Mouse (Mus musculus): Measurements from ENCODE around the gene Spata22. TPM values are rescaled to one million over a fixed set of nuclear protein-coding genes. Genes with fewer than 3 reads are reported as not detected.
A peak's percentile ranks its signal among the peaks of the same experiment; 100 is the strongest.
"Not testable (repeated sequence)": the region's sequence is repeated elsewhere in the genome, so short reads cannot be mapped to it uniquely, and the experiment has no call there.

Spata22 gene
- total and polyA plus RNA-seq, 3 experiments: 0.08 TPM; not detected in 2

GRCm38 (mm10) chr11:73289621-73290020 lies 39.9 kb upstream of the Spata22 start:
- Histone ChIP-seq H3K4me3 (no peak overlapping the region), H3K4me1 (ENCODE audit: control insufficient read depth, insufficient read depth, low read length) (0 out of 2 replicates have a peak, but pooled peaks cover 1% of the 10 kb centered on the region), H3K79me2 (replicated peaks; ENCODE audit: control insufficient read depth, insufficient read depth, low read length) (no peaks in the 10 kb centered on the region), H3K36me3 (ENCODE audit: control insufficient read depth, insufficient read depth, low read length) (no peaks in the 10 kb centered on the region), H3K27me3 (ENCODE audit: control insufficient read depth, insufficient read depth, low read length) (no peaks in the 10 kb centered on the region), H3K27ac (no peak overlapping the region), H3K9ac (ENCODE audit: low read depth, low read length) (no peak overlapping the region)
- TF ChIP-seq POLR2A (IDR thresholded peaks at IDR 0.05; ENCODE audit: insufficient read depth, low read depth, low read length): no peak
- intact Hi-C loops (cut with DNase I): loop anchor here (10.0 kb wide), 1 partner anchor 215 kb away; no protein-coding TSS in a partner anchor
- 69% methylated on average over 1 of the region's 1 CpGs for WGBS
- no peak for DNase-seq

- H3K79me2 ChIP-seq (replicated peaks; ENCODE audit: control insufficient read depth, insufficient read depth, low read length): no peaks in the 10 kb centered on the region
- 58% methylated on average over 2 of the region's 2 CpGs for WGBS
- H3K9ac ChIP-seq (ENCODE audit: low read depth, low read length): no peak overlapping the region
- H3K27ac ChIP-seq: no peak overlapping the region
- DNase-seq: no peak
- TF ChIP-seq CTCF (IDR thresholded peaks at IDR 0.05): no peak
- intact Hi-C loops (cut with DNase I): no loop called here
- no peaks in the 10 kb centered on the region for H3K36me3 ChIP-seq (ENCODE audit: control insufficient read depth, insufficient read depth, low read length)
- no peak overlapping the region for H3K4me3 ChIP-seq
- H3K27me3 ChIP-seq (ENCODE audit: control insufficient read depth, insufficient read depth, low read length): no peaks in the 10 kb centered on the region
- H3K4me1 ChIP-seq (ENCODE audit: control insufficient read depth, insufficient read depth, low read length): no peaks in the 10 kb centered on the region
These were observed 26.4 kb upstream of the Spata22 start for GRCm38 (mm10) chr11:73303123-73303522.

GRCm38 (mm10) chr11:73315961-73316360 lies 13.6 kb upstream of the Spata22 start:
- Histone ChIP-seq H3K27me3 (ENCODE audit: control insufficient read depth, insufficient read depth, low read length) (no peaks in the 10 kb centered on the region), H3K4me1 (ENCODE audit: control insufficient read depth, insufficient read depth, low read length) (no peaks in the 10 kb centered on the region), H3K9ac (ENCODE audit: low read depth, low read length) (no peak overlapping the region), H3K4me3 (no peak overlapping the region), H3K27ac (no peak overlapping the region), H3K36me3 (ENCODE audit: control insufficient read depth, insufficient read depth, low read length) (peaks cover 2% of the 10 kb centered on the region; the same call in 1 of the 2 replicates), H3K79me2 (replicated peaks; ENCODE audit: control insufficient read depth, insufficient read depth, low read length) (no peaks in the 10 kb centered on the region)
- intact Hi-C loops (cut with DNase I): no loop called here
- DNase-seq: no peak
- 46% methylated on average over 3 of the region's 3 CpGs for WGBS
- no peak for TF ChIP-seq POLR2A (IDR thresholded peaks at IDR 0.05; ENCODE audit: insufficient read depth, low read depth, low read length)
- no peak for TF ChIP-seq CTCF (IDR thresholded peaks at IDR 0.05)
- TF ChIP-seq EP300 (IDR thresholded peaks at IDR 0.05; ENCODE audit: insufficient read depth, low read depth, low read length): no peak

GRCm38 (mm10) chr11:73318581-73318980 lies 11.0 kb upstream of the Spata22 start:
- H3K9ac ChIP-seq (ENCODE audit: low read depth, low read length); H3K4me1 ChIP-seq (ENCODE audit: control insufficient read depth, insufficient read depth, low read length); DNase-seq; H3K27me3 ChIP-seq (ENCODE audit: control insufficient read depth, insufficient read depth, low read length); H3K36me3 ChIP-seq (ENCODE audit: control insufficient read depth, insufficient read depth, low read length); H3K4me3 ChIP-seq; H3K79me2 ChIP-seq (replicated peaks; ENCODE audit: control insufficient read depth, insufficient read depth, low read length); intact Hi-C loops (cut with DNase I): not testable (repeated sequence)
- peak overlapping the region; percentile 29; the same call in 1 of the 2 replicates for H3K27ac ChIP-seq
- WGBS: 44% methylated on average over 2 of the region's 2 CpGs

GRCm38 (mm10) chr11:73321064-73321463 lies 8.5 kb upstream of the Spata22 start:
- H3K4me3 ChIP-seq; H3K4me1 ChIP-seq (ENCODE audit: control insufficient read depth, insufficient read depth, low read length); DNase-seq; H3K27me3 ChIP-seq (ENCODE audit: control insufficient read depth, insufficient read depth, low read length); H3K36me3 ChIP-seq (ENCODE audit: control insufficient read depth, insufficient read depth, low read length); H3K79me2 ChIP-seq (replicated peaks; ENCODE audit: control insufficient read depth, insufficient read depth, low read length); H3K27ac ChIP-seq; intact Hi-C loops (cut with DNase I); H3K9ac ChIP-seq (ENCODE audit: low read depth, low read length): not testable (repeated sequence)
- 84% methylated on average over 13 of the region's 13 CpGs for WGBS

- Histone ChIP-seq H3K9ac (ENCODE audit: low read depth, low read length) (peak overlapping the region; percentile 36), H3K27ac (peak overlapping the region; percentile 4; the same call in 1 of the 2 replicates), H3K4me1 (ENCODE audit: control insufficient read depth, insufficient read depth, low read length) (peaks cover 1% of the 10 kb centered on the region), H3K27me3 (ENCODE audit: control insufficient read depth, insufficient read depth, low read length) (no peaks in the 10 kb centered on the region), H3K4me3 (peak overlapping the region; percentile 11; the same call in 1 of the 2 replicates), H3K36me3 (ENCODE audit: control insufficient read depth, insufficient read depth, low read length) (no peaks in the 10 kb centered on the region), H3K79me2 (replicated peaks; ENCODE audit: control insufficient read depth, insufficient read depth, low read length) (no peaks in the 10 kb centered on the region)
- intact Hi-C loops (cut with DNase I): no loop called here
- TF ChIP-seq CTCF (IDR thresholded peaks at IDR 0.05) (no peak), EP300 (IDR thresholded peaks at IDR 0.05; ENCODE audit: insufficient read depth, low read depth, low read length) (no peak), POLR2A (IDR thresholded peaks at IDR 0.05; ENCODE audit: insufficient read depth, low read depth, low read length) (0 out of 2 replicates have a peak, but pooled peaks have one; percentile 31)
- 61% methylated on average over 9 of the region's 9 CpGs for WGBS
- DNase-seq: no peak
These were observed 5.4 kb upstream of the Spata22 start for GRCm38 (mm10) chr11:73323906-73324830.
